Mouse (Mus musculus) spleen, adult 18-20 months (tissue): ENCODE data around the gene Taar7a.

Experiments
- DNase-seq, 2 experiments: peaks; one replicate each; pipeline ENCODE4 v3.0.0; 2022; ENCODE audit warnings: mixed read lengths in 2 of 2

Taar7a gene

GRCm38 (mm10) chr10:23942465-23942864, 50.8 kb downstream of the Taar7a start:
- no peak for DNase-seq
